Mouse (Mus musculus) hindbrain, embryonic 14.5 days (tissue): ENCODE results near the gene Dus4l. TPM values are rescaled to one million over a fixed set of nuclear protein-coding genes. Genes with fewer than 3 reads are reported as not detected.

ENCODE experiments used
- ATAC-seq: fragments of 200-750 bp; cut with Nextera tagmentation; 2 replicates; pipeline ENCODE4 v1.8.0; 2017; ENCODE audit warnings: moderate number of reproducible peaks, mild to moderate bottlenecking, moderate TSS enrichment, moderate library complexity; ENCODE audit not compliant: low FRiP score
- DNase-seq: peaks from one replicate; pipeline ENCODE4 v3.0.0-alpha.2; 2015; ENCODE audit warnings: low spot score
- H3K27ac ChIP-seq: fragments of 300-500 bp; sonication (generic); 2 replicates; pipeline ENCODE4 v1.5.1; 2014; ENCODE audit warnings: mild to moderate bottlenecking, moderate library complexity
- H3K27me3 ChIP-seq: fragments of 300-500 bp; sonication (generic); 2 replicates; pipeline ENCODE4 v1.6.1; 2014; ENCODE audit warnings: mild to moderate bottlenecking, low read length, mixed read lengths; ENCODE audit not compliant: control insufficient read depth, insufficient read depth
- H3K36me3 ChIP-seq: fragments of 300-500 bp; sonication (generic); replicated peaks from 2 replicates; pipeline ENCODE4 v1.6.1; 2014; ENCODE audit not compliant: control insufficient read depth, insufficient read depth
- H3K4me1 ChIP-seq: fragments of 300-500 bp; sonication (generic); replicated peaks from 2 replicates; pipeline ENCODE4 v1.6.1; 2014; ENCODE audit warnings: antibody characterized with exemption, low read length, mixed read lengths; ENCODE audit not compliant: control insufficient read depth, insufficient read depth
- H3K4me2 ChIP-seq: fragments of 300-500 bp; sonication (generic); replicated peaks from 2 replicates; pipeline ENCODE4 v1.6.1; 2014; ENCODE audit warnings: mild to moderate bottlenecking, moderate library complexity
- H3K4me3 ChIP-seq: fragments of 300-500 bp; sonication (generic); replicated peaks from 2 replicates; pipeline ENCODE4 v1.5.1; 2014; ENCODE audit warnings: mild to moderate bottlenecking, low read length
- H3K9ac ChIP-seq: fragments of 300-500 bp; sonication (generic); 2 replicates; pipeline ENCODE4 v1.6.1; 2014
- H3K9me3 ChIP-seq: fragments of 300-500 bp; sonication (generic); 2 replicates; pipeline ENCODE4 v1.6.1; 2016; ENCODE audit warnings: low read length; ENCODE audit not compliant: control insufficient read depth
- WGBS: fragments of 180-500 bp; shearing (Covaris S2); extraction: QIAGEN DNeasy Blood & Tissue Kit; methylation state at CpG from one replicate; pipeline ENCODE4 v1.1.7; 2014; 5-methylcytosine and 5-hydroxymethylcytosine counted together
- polyA plus RNA-seq: library from polyadenylated mRNA; unstranded; fragments of >200 nt; fragmentation: Nextera tagmentation; extraction: Ambion mirVana; gene quantifications from 2 replicates; pipeline ENCODE4 v1.2.1, GENCODE M21; 2014

The Dus4l gene
- polyA plus RNA-seq, 1 experiment from 2014 or later = 7.2 TPM

DNA sequence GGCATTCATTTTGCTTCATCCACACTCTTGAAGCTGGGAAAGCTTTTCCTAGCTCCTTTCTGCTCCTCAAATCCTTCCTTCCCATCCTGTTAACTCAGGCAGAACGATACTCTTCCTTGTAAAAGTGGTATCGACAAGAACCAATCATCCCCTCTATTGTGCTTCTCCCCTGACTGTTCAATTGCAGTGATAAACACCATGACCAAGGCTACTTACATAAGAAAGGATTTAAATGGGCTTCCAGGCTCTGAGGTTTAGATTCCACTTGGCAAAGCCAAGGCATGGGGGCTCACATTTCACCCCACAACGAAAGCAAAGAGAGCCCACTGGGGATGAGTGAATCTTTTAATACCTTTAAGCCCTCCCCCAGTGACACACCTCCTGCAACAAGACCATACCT, 46.5 kb downstream of the Dus4l start:
- ATAC-seq = no peak

DNA sequence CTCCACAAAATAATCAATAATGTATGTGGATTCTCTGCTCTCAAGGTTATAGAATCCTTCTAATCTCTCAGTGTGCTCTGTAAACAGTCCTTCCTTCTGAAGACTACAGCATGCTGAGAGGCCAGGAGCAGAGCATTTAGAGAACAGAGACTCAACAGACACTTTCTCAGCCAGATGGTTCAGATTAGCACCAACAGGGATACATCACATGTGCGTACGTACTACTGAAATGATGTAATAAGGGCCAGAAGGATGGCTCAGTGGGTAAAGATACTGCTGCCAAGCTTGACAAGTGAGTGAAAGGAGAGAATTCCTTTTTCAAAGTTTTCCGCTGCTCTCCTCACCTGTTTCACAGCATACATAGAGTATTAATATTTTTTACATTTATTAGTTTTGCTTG, 49.7 kb downstream of the Dus4l start:
- ATAC-seq = no peak
- Histone ChIP-seq H3K9me3 (no peaks in the 10 kb centered on the region), H3K4me1 (no peaks in the 10 kb centered on the region), H3K27me3 (no peaks in the 10 kb centered on the region), H3K36me3 (no peaks in the 10 kb centered on the region), H3K27ac (no peak overlapping the region), H3K9ac (no peak overlapping the region), H3K4me3 (no peak overlapping the region), H3K4me2 (no peak overlapping the region)
- DNase-seq = no peak
- 82% methylated on average over 3 of the region's 3 CpGs for WGBS

More for the DNA sequence above, 46.5 kb downstream of the Dus4l start:
- Histone ChIP-seq H3K9ac (no peak overlapping the region), H3K4me2 (no peak overlapping the region), H3K4me3 (no peak overlapping the region), H3K9me3 (no peaks in the 10 kb centered on the region), H3K4me1 (no peaks in the 10 kb centered on the region), H3K27ac (no peak overlapping the region), H3K27me3 (no peaks in the 10 kb centered on the region), H3K36me3 (no peaks in the 10 kb centered on the region)
- DNase-seq = no peak
- 12% methylated on average over 3 of the region's 3 CpGs for WGBS

DNA sequence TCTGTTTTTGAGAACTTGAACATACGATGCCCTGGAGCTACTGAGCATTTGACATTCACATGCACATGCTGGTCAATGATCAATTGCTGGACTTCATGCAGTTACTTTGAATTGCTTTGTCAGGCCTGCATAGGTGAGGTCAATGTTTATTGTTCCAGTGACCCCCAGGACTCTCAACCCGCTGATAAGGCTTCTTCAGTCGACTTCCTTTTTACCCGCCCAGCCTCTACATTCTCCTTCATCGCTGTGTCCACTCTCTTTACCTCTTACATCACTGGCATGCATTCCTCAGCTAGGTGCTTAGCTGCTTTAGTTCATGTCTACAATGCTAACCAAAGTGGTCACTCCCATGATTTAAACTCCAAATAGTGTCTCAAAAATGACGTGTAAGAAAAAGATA, 51.0 kb downstream of the Dus4l start:
- Histone ChIP-seq H3K4me1 (no peaks in the 10 kb centered on the region), H3K27me3 (no peaks in the 10 kb centered on the region), H3K9ac (no peak overlapping the region), H3K9me3 (no peaks in the 10 kb centered on the region), H3K36me3 (no peaks in the 10 kb centered on the region), H3K4me2 (no peak overlapping the region), H3K4me3 (no peak overlapping the region), H3K27ac (no peak overlapping the region)
- DNase-seq = no peak
- 80% methylated on average over 6 of the region's 6 CpGs for WGBS
- no peak for ATAC-seq

DNA sequence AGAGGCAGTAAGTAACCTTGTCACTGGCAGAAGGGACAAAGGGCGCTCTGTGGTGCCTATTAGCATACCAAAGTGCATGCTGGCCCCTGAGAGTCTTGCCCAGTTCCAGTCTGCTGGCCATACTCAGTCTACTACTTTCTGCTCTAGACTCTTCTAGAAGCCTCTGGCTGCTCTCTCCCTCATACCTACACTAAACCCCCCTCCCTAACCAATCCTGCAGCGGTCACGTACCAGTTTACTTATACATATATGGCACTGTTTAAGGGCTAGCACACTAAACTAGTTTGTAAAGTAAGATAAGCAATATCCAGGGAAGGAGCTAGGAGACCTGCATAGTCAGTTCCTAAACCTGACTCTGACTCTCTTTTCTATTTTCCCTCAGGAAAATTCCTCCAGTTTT, 60.3 kb downstream of the Dus4l start:
- ATAC-seq (no peak), DNase-seq (no peak)
- H3K27me3 ChIP-seq = no peaks in the 10 kb centered on the region
- no peak overlapping the region for H3K27ac ChIP-seq
- 66% methylated on average over 3 of the region's 3 CpGs for WGBS
- H3K9ac ChIP-seq = no peak overlapping the region
- H3K9me3 ChIP-seq = no peaks in the 10 kb centered on the region
- no peaks in the 10 kb centered on the region for H3K4me1 ChIP-seq
- no peak overlapping the region for H3K4me3 ChIP-seq
- no peaks in the 10 kb centered on the region for H3K36me3 ChIP-seq
- no peak overlapping the region for H3K4me2 ChIP-seq

DNA sequence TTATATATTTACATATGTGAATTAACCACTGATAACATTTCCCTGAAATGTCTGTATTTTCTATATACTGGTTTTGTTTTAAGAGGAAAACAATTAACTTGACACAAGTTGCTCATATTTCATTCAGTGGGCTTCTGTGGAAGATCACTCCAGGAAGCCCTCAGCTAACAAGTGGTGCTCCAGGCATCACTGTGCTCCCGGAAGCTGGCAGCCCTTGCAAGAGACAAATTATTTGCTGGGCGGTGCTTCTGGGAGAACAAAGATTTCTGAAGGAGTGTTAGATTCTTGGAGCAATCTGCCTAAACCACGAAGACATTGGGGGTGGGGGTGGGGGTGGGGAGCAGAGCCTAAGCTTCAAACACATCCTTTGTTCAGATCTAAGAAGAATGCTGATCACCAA, 62.6 kb downstream of the Dus4l start:
- no peak for DNase-seq

More for the DNA sequence above, 62.6 kb downstream of the Dus4l start:
- H3K27me3 ChIP-seq = no peaks in the 10 kb centered on the region
- ATAC-seq = no peak
- 30% methylated on average over 3 of the region's 3 CpGs for WGBS
- no peaks in the 10 kb centered on the region for H3K9me3 ChIP-seq
- no peak overlapping the region for H3K27ac ChIP-seq
- H3K4me2 ChIP-seq = no peak overlapping the region
- no peak overlapping the region for H3K4me3 ChIP-seq
- H3K9ac ChIP-seq = no peak overlapping the region
- no peaks in the 10 kb centered on the region for H3K4me1 ChIP-seq
- H3K36me3 ChIP-seq = no peaks in the 10 kb centered on the region

Other genes with a start within 250 kb of the Dus4l start
- gene Cbll1, start 155.2 kb downstream of the Dus4l start, polyA plus RNA-seq = 20.2 and 26.4 TPM in 2 replicates
- gene Slc26a4, start 94.9 kb downstream of the Dus4l start, polyA plus RNA-seq = not detected in 2 replicates
- gene Bcap29, start 20.2 kb downstream of the Dus4l start, polyA plus RNA-seq = 27.8 and 29.3 TPM in 2 replicates
- 34.3 and 38.0 TPM in 2 replicates for gene Cog5, start within 50 bp of the Dus4l start, polyA plus RNA-seq
- 19.7 and 21.1 TPM in 2 replicates for gene Gpr22, start 59.1 kb upstream of the Dus4l start, polyA plus RNA-seq